Mouse (Mus musculus) ES-Bruce4 (cell line): Measurements from ENCODE around the gene H60b.
"Not testable (repeated sequence)": the region's sequence is repeated elsewhere in the genome, so short reads cannot be mapped to it uniquely, and the experiment has no call there.

Source experiments
- CTCF ChIP-seq: IDR thresholded peaks from one replicate; pipeline ENCODE4 v1.8.1; 2011; ENCODE audit warnings: low read depth, low read length
- EP300 ChIP-seq: IDR thresholded peaks from 2 replicates; pipeline ENCODE4 v1.6.1; 2011; ENCODE audit warnings: low read depth, low read length; ENCODE audit not compliant: insufficient read depth
- POLR2A ChIP-seq: IDR thresholded peaks from one replicate; pipeline ENCODE4 v1.8.1; 2011; ENCODE audit warnings: low read length; ENCODE audit not compliant: insufficient read depth

DNA sequence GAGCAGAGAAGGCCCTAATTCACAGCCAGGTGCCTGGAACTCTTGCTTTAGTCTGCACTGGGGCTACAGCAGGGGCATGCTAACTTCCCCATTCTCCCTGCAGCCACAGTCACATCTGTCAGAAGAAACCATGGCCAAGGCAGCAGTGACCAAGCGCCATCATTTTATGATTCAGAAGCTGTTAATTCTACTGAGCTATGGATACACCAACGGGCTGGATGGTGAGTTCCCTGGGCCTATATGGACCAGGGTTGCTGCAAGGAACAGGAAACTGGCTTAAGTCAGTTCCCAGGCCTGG lies 15.8 kb downstream of the H60b start:
- not testable (repeated sequence) for TF ChIP-seq POLR2A, CTCF, EP300
